Mouse (Mus musculus): ENCODE results near the gene Rnf169.
"Not testable (repeated sequence)": the region's sequence is repeated elsewhere in the genome, so short reads cannot be mapped to it uniquely, and the experiment has no call there.

The Rnf169 gene

GRCm38 (mm10) chr7:99979546-99980131 lies 609 bp downstream of the Rnf169 start:
- DNase-seq (ENCODE audit: low read depth, low spot score), result no peak

- no peak for DNase-seq (ENCODE audit: low read depth, low spot score)
Measured at GRCm38 (mm10) chr7:99979081-99979480, 1.2 kb downstream of the Rnf169 start.

DNA sequence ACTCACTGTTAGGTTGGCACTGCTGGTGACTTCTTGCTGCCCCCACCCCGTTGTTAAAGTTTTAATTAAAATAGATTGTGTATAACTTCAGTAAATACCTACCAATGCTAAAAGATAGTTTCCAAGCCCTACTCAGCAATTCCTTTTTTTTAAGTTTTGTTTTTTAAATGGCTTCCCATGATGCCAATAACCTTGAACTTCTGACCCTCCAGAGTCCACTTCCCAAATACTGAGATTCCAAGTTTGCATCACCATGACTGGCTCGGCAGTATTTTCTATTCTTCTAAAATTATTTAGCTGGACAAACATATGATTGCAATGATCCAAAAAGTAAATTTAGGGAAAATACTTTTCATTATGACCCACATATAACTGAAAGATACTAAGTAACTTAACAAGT lies 2.2 kb downstream of the Rnf169 start:
- no peak for DNase-seq (ENCODE audit: low read depth, low spot score)

GRCm38 (mm10) chr7:99975819-99976575 lies 4.3 kb downstream of the Rnf169 start:
- DNase-seq (ENCODE audit: low read depth, low spot score), result no peak

- DNase-seq (ENCODE audit: low read depth, low spot score), result no peak
Measured at GRCm38 (mm10) chr7:99974208-99974970, 5.9 kb downstream of the Rnf169 start.

- not testable (repeated sequence) for DNase-seq (ENCODE audit: low read depth, low spot score)
Measured at GRCm38 (mm10) chr7:99972912-99973311, 7.3 kb downstream of the Rnf169 start.

- DNase-seq (ENCODE audit: low read depth, low spot score), result no peak
Measured at GRCm38 (mm10) chr7:99971926-99972325, 8.3 kb downstream of the Rnf169 start.

GRCm38 (mm10) chr7:99969151-99969550 lies 11.1 kb downstream of the Rnf169 start:
- DNase-seq (ENCODE audit: low read depth, low spot score), result no peak

- no peak for DNase-seq (ENCODE audit: low read depth, low spot score)
Measured at GRCm38 (mm10) chr7:99966011-99966721, 14.1 kb downstream of the Rnf169 start.

DNA sequence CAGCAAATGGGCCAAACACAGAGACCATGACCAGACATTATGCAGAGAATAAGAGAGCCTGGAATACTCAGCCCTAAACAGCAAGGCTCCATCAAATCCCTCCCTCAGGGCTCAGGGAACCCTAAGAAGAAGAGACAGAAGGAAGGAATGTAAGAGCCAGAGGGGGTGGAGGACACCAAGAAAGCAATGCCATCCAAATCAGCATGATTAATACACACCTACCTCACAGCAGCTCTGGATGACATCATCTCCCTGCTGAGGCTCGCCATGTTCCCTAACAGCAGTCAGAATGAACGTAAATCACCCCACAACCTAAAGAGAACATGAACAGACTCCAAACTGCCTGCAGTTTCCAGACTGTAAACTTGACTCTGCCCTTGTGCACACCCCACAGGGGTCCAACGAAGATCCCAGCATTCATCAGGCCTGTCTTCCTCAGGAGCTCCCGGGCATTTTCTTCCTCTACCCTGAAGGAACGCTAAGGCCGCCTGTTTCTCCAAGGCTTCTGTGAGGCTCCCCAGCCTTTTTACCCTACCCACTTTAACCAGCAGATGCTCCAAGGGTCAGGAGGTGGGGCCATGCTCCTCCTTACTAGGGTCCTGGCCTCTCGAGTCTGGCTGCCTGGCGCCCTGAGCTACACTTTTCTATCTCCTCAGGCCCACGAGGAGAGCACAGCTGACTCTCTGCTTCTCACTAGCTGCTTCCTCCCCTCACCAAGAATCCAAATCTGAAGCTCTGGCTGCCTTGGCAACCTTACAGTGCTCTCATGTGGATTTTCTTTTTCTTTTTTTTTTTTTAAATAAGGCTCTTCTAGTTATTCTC lies 15.0 kb downstream of the Rnf169 start:
- DNase-seq (ENCODE audit: low read depth, low spot score), result no peak

GRCm38 (mm10) chr7:99963237-99963860 lies 16.9 kb downstream of the Rnf169 start:
- no peak for DNase-seq (ENCODE audit: low read depth, low spot score)

DNA sequence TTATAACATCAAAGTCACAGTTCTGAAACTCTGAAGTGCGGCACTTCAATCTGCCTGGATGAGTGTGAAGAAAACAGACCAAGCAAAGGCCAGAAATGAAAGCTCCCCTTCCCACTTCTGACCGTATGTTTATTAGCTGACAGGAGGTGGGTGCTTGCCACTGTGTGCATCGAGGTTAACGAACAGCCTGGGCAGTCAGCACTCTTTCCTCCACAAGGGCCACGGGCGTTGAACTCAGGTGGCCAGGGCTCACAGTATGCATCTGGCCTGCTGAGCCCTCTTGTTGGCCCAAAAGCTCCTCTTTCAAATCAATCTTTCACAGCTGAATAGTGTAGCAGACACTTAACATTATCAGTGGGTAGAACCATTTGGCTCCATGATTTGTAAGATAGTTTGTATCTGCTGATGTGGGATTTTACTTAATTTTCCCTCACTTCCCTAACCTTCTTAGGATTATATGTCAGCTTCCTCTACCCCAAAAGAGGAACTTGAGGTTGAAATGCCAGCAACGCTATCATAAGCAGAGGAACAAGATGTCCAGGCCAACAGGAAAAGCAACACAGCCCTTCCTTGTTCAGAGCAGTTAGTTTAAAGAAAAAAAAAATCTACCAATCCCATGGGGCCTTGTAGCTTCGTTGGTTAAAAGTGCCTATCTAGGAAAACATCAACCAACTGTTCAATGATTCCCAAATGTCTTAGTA lies 17.6 kb downstream of the Rnf169 start:
- no peak for DNase-seq (ENCODE audit: low read depth, low spot score)

DNA sequence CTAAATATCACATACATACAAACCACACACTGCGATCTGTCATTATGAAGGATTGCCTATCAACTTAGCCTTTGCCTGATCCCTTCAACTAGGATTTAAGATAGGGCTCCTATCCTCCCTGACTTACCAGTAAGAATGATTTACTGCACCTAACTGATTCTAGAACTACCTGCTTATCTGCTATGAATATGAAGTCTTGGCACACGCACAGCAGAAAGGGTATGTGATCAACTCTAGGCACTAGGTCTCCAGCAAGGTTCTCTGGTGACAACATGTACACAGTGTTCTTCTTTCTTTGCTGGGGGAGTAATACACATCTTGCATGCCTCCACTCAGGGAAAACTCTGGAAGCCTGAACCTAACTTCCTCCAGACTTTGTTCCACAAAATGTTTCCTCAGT lies 18.7 kb downstream of the Rnf169 start:
- DNase-seq (ENCODE audit: low read depth, low spot score), result no peak

- not testable (repeated sequence) for DNase-seq (ENCODE audit: low read depth, low spot score)
Measured at GRCm38 (mm10) chr7:99960571-99960970, 19.7 kb downstream of the Rnf169 start.

- no peak for DNase-seq (ENCODE audit: low read depth, low spot score)
Measured at GRCm38 (mm10) chr7:99957226-99957965, 22.9 kb downstream of the Rnf169 start.

- no peak for DNase-seq (ENCODE audit: low read depth, low spot score)
Measured at GRCm38 (mm10) chr7:99956095-99956494, 24.2 kb downstream of the Rnf169 start.

- DNase-seq (ENCODE audit: low read depth, low spot score), result no peak
Measured at GRCm38 (mm10) chr7:99954212-99954611, 26.0 kb downstream of the Rnf169 start.

DNA sequence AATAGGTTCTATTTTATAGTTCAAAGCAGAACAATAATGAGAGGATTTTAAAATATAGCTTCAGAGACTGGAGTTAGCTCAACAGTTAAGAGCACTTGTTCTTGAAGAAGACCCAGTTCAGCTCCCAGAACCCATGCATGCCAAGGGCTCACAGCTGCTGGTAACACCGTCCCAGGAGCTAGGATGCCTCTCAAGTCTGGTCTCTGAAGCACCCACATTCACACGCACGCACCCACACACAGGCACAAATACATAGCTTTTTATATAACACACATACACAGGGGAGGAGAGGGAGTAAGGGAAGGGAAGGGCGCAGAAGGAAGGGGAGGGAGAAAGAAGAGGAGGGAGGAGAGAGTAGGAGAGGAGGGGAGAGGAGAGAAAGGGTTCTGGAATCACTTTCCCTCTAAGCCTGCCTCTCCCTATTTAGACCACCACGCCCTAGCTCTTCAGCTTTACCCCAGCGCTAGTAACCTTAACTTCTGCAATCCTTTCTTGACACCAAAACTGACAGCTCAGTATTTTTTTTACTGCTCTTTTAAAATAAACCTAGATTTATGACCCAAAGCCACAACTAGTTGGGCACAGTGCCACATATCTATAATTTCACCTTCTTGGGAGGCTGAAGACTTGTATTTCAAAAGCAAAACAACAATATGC lies 26.7 kb downstream of the Rnf169 start:
- DNase-seq (ENCODE audit: low read depth, low spot score), result no peak

DNA sequence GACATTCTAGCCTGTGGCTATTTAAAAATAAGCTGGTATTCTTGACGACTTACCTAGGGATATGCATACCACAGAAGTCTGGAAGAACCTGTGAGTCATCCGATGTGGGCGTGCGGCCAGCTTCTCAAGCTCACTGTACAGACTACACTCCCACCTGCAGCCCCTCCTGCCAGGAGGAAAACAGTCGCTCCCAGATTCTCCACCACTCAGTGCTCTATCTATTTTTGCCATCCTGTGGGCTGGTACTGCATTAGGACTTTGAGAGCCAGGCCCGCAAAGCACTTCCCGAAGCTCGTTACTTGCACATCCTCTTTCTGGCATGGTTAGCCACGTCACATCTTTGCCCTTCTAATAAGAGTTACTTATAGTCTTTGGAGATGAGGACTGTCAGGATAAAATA lies 32.9 kb downstream of the Rnf169 start:
- DNase-seq (ENCODE audit: low read depth, low spot score), result no peak

Data from WW6 (cell line).